Mouse (Mus musculus): ENCODE measurements around the gene Mmp11.

- TF ChIP-seq CTCF (IDR thresholded peaks at IDR 0.05; ENCODE audit: extremely low read depth, insufficient read length, insufficient replicate concordance, low read depth, low read length) = no peak
- no peak for TF ChIP-seq POLR2A (IDR thresholded peaks at IDR 0.05; ENCODE audit: low read depth, low read length)
Measured at GRCm38 (mm10) chr10:75979432-75979831, 43.1 kb upstream of the Mmp11 start.

Measured in small intestine, adult 2 months (tissue).